Mouse (Mus musculus): ENCODE data around the gene 1700020D05Rik.

DNA sequence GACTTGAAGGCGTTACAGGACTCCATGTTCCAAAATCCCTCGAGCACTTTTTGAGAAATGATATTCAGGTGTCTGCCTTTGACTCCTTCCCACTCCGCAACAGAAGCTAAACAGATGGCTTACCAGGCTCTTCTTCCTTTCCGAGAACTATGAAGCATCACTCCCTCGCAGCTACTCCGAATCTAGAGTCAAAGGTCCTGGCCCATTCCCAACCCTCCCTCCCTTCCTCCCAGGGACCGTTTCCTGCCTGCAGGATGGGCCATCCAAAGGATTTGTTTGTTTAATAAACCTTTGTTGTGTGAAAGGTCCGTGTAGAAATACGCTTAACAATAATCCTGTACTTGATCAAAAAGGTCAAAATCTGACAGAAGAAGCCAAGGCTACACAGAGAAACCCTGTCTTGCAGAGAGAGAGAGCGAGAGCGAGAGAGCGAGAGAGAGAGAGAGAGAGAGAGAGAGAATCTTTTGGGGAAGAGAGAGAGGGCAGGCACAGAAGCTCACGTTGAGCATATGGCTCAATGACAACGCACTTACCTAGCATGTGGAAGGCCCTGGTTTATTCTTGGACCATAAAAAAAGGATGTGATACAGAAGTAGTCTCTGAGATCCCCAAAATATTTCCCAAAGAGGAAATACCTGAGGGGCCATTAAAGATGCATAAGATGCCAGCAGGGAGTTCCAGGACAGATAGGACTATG lies 45.7 kb downstream of the 1700020D05Rik start, which contains the start of gene Ccdc85b:
- TF ChIP-seq CTCF (IDR thresholded peaks at IDR 0.05) (no peak), EP300 (IDR thresholded peaks at IDR 0.05) (peak; percentile 59; the same call in 1 of the 2 replicates)

All from lung, postnatal 0 days (tissue).